Mouse (Mus musculus) gastrocnemius, postnatal 4 days (tissue): ENCODE results near the gene Rasgrp1. TPM values are rescaled to one million over a fixed set of nuclear protein-coding genes. Genes with fewer than 3 reads are reported as not detected.
A peak's percentile ranks its signal among the peaks of the same experiment; 100 is the strongest.

Experiments used
- DNase-seq, 2 experiments: peaks; one replicate each; pipeline ENCODE4 v3.0.0; 2021 to 2022; ENCODE audit warnings: low spot score in 2 of 2, mixed read lengths in 2 of 2
- long read RNA-seq, 2 experiments: library from polyadenylated mRNA; stranded (forward); transcript quantifications; one replicate each; pipeline ENCODE4 v2.0.0; 2021
- total RNA-seq, 2 experiments: library from RNA; stranded (reverse); gene quantifications; 2 replicates each; pipeline ENCODE4 v1.2.3; 2021

Rasgrp1 gene
- under 1 TPM; 0.61 to 0.73 TPM for total RNA-seq
- long read RNA-seq, experiment 1, full-length matches to known transcripts, result 1 of 2 reads
- long read RNA-seq, experiment 1, partial matches to known transcripts, result 1 of 2 reads
- long read RNA-seq, experiment 1, other reads (novel, unspliced or antisense), result 0 of 2 reads
- long read RNA-seq, experiment 2, result 0 reads

DNA sequence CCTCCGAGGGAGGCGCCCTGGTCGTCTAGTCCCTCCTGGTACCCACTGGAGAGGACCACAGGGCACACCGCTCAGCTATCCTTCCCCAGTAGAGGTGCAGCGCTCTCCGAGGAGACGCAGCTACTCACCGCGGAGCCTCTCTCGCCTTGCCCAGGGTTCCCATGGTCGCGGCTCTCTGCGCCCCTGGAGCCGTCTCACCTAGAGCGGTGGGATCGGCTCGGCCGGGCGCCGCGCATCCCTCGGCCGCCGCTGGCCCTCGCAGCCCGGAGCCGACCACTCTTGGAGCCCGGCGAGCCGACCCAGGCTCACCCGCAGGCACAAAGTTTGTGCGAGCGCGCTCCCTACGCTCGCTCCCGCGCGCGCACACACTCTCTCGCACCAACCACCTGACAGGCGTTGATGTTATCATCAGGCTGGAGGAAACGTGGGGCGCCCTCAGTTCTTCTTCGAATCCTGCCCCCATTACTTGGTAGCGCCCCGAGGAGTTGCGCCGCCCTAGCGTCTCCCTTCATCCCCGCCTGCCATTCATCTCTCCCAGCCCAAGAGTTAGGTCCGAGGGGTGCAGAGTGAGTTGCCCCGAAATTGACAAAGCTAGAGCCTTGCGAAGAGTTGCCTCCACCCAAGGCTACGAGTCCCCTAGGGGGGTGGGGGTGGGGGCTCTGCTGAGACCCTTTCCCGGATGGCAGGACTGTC is at the start of gene Rasgrp1:
Rasgrp1 (minus strand) TSS at position 455 of the 693 bp plus-strand sequence.
- DNase-seq, result peak in 1 of 2 experiments; percentile 19

DNA sequence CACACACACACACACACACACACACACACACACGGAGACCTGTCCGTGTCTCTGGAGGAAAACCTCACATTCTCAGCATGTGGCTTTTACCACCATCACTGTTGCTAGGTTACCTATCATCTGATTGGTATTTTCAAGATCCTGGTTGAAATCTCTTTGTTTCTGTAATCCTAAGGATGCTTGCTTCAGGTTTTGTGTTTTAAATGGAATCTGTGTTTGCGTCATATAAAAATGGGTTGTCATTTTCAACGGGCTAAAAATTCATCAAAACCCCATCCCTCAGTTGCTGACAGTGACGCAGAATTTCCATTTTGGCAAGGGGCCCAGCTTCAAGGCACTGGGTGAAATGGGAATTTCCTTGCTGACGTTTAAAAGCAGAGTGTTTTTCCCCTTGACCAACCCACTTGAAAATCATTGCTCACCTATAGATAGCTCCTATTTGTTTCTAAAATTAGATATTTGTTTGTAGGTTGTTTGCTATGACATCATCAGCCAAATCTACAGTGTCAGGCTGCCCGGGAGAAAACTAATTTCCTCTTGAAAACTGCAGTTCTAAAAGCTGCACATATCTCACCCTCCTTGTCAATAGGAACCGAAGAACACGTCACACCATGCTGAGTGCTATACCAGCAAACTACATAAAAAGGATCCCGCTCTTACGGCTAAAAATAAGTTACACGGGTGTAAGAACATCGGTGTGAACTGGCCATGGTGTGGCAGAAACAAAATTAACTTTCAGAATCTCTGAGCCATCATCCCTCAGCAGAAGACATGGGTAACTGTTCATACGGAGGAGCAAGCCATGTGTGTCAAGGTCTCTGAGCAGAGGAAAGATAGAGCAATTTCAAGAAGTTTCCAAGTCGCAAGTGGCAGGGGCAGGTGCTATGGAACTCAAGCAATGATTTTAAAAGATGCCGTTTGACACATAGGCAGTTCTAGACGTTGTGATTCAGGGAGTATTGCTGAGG is 47.4 kb upstream of the Rasgrp1 start:
- DNase-seq, result no peak

DNA sequence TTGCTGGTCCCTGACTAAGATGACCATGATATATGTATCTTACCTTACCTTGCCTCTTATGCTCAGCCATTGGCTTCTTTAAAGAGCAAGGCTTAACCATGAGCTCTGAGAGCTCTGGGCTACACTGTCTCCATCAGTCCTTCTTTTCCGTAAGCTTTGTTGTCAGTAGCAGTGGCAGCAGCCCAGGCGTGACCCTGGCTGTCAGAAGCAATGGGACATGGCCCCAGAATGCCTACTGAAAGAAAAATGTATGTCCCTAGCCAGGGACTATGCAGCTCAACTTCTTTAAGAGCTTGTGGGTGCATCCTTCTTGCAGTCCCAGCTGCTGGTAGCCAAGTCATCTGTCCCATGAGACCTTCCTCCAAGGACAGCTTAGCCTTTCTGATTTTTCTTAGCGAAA is 46.7 kb upstream of the Rasgrp1 start:
- DNase-seq, result no peak

DNA sequence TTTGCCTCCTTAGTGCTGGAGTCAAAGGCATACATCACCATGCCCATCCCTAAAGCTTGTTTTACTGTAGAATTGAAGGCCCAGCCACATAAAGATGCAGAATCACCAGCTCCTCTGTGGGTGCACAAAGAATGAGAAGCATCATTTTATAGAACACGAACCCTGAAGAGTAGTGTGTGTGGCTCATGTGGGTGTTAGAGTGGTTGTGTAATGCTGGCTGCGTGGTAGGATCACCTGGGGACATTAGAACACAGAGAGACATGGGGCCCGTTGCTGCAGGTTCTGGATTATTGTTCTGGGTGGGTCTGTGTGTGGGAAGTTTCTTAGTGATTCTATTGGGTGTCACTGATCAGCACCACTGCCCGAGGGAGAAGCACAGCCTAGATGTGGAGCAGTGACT is 45.3 kb upstream of the Rasgrp1 start:
- DNase-seq, result no peak

DNA sequence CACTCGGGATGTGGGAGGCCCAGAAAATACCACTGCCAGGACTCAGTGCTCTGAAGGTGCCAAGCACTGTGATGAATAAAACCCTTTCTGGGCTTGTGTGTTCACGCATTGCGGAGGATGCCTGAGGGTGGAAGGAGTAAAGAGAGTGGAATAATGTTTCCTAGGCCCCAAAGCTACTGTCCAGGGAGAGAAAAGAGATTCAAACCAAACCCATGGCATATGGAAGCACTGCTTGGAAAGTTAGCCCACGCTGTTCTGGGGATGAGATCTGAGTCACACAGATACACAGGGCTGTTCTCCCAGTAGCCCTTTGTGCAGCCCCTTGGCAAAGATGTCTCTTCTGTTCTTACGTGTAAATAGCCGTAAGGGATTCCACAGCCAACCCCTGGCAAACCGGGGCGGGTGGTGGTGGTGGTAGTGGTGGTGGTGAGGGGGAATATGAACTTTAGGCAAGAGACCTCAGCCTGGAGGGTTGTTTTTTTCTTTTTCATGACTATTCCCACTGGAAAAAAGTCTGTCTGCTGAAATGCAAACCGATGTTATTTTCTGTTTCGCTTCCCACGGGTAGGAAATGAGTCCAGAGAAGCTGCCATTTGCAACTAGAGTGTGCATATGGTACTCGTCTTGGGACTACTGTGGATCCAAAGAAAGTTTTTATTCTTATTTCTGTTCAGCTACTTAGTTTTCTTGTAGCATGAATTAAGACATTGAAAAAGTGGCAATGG is 44.3 kb upstream of the Rasgrp1 start:
- no peak for DNase-seq

DNA sequence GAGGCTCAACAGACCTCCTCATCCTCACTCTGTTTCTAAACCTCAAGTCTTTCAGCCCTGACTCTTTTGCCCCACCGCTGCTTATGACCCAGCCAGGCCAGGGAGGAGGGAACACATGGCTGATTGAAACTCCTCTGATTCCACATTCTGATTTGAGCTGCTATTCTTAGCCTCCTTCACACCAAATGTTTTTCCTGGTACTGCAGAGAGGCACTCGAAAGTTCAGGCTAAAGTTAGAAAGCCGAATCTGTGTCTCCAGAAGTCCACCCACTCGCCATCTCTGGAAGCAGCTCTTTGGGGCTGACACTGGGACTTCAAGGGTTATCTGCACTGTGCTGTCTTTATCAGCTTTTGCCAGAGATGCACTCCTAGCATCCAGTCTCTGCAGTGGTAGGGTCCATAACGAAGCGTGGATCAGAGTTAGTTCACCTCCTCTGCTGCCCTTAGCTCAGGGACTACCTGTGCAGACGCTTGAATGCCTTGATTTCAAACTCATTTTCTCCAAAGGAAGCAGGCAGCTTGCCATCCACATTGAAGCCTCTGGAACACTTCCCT is 43.3 kb upstream of the Rasgrp1 start:
- DNase-seq, result no peak

DNA sequence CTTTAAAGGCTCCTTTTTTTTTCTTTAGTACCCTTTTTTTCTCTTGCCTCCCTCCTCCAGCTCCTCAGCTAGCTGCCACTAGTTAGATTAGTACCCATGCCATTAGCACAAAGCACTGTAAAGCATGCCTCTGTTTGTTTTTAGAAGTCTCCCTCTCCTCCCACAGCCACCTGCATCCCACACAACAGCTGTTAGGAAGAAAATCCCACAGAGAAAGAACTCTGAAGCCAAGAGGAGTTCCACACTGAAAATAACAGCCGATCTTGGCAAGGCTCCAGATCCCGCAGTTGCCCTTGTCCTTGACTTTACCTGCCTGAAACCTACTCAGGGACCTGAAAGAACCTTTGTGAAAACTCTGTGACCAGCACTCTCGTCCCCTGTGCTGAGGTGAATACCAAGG is 38.5 kb upstream of the Rasgrp1 start:
- DNase-seq, result no peak

DNA sequence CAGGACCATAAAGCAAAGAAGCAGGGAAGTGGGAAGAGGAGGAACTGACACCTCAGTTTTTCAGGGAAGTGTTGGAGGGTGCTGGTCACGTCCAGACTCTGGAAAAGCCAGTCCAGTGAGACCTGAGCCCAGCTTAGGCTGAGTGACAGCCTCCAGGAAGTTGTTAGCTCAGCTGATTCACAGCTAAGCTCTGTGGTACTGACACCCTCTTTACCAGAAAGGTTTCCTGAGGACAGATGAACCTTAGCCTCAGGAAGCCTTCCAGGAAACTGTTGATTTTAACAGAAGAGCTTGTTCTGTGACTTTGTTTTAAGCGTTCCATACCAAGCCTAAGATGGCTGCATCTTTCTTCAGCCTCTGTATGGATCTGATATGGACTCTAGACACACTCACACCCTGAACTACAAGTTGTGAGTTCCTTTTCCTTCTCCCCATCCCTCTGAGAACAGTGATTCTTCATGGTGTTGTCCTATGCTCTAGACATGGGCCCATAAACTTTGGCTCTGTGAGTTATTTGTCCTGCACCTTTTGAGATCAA is 31.6 kb upstream of the Rasgrp1 start:
- no peak for DNase-seq

DNA sequence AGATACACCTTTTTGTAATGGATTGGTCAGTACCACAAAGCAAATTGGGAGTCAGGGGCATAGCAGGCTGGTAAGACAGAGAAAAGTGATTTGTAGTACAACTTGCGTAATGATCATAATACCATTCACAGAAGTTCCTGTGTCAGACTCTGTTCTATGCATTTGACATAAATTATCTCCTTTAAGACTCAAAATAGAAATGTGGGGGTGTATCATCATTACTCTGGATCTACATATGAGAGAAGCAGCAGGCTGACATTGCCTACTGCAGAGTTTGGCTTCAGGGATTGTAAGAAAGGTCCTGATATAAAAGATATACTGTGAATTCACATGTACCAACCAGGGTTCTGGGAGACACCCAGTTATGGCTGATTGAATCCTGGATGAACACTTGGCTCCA is 28.9 kb upstream of the Rasgrp1 start:
- no peak for DNase-seq

DNA sequence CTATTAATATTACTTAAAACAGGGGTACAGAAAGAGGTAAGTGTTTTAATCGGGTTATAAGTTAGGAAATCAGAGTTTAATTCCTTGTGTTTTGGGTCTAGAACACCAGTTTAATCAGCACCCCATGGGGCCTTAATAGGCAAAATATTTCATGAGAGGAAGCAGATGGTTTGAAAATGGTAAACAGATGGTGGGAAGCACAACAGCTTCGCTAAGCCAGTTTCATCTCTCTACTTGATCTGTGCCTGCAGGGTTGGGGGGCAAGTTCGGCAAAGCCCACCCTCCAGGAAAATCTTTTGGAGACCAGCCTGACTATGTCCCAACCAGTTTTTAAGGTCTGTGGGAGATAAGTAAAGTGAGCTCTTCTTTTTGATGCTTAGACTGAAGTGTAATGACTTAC is 23.7 kb upstream of the Rasgrp1 start:
- DNase-seq, result no peak

DNA sequence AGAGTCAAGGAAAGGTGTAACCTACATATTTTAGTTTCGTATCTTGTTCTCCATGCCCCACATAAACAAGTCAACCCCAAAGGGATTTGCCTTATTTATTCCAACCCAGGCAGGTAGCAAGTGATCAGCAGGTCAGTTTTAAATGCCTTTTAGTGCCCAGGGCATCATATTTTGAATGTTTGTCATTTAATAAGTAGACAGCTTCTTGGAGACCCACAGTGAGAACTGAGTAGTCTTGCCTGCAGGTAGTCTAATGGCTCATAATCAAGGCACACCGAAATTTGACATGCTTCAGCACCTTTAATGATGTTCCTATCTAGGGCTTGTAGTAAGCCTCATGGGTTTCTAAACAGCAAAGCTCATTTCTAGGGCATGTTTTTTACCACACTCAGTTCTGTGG is 21.3 kb upstream of the Rasgrp1 start:
- DNase-seq, result no peak

DNA sequence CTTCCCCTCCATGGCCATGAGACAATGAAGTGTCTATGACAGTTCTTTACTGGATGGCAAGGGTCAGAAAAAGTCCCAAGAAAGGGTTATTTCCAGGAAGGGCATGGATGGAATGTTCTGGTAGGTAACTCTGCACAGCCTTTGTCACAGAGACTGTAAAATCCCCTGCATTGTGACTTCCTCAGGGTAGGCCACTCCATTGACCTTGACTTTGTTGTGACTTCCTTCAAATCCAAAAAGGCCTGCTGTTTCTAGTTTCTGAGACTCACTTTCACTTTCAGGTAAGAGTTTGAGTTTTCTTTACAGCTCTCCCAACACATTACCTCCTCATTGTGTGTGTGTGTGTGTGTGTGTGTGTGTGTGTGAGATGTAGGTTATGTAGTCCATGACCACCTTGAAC is 15.1 kb upstream of the Rasgrp1 start:
- no peak for DNase-seq

DNA sequence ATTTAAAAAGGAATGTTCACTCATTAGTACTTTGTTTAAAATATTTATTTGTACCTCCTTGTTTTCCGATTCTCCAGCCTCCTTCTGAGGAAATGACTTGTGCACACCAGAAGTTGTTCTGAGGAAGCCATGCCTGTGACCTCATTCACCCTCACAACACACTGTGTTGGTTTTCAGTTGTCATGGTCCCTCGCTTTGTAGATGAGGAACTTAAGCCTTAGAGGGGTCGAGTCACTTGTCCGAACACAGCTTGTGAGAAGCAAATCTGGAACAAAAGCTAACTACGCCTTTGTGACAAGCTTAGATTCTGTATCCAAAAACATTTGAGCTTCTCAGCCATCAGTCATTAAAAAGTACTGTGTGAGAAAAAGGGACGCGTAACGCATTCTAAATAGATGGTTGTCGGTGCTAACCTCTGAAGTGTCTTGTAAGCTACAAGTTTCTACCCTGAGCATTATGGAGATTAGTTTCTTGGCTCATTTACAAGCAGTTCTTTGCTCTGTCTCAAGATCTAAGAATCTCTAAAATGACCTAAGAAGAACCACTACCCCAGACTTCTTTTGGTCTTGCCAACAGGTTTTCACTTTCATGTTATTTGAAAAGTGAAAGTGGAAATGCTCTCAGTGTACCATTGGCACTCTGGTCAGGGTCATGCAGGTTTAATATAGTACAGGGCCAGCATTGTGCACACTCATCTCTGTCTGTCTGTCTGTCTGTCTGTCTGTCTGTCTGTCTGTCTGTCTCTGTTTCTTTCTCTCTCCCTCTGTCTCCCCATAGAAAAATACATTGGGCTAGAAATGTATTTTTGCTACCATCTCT is 9.7 kb upstream of the Rasgrp1 start:
- DNase-seq, result no peak

DNA sequence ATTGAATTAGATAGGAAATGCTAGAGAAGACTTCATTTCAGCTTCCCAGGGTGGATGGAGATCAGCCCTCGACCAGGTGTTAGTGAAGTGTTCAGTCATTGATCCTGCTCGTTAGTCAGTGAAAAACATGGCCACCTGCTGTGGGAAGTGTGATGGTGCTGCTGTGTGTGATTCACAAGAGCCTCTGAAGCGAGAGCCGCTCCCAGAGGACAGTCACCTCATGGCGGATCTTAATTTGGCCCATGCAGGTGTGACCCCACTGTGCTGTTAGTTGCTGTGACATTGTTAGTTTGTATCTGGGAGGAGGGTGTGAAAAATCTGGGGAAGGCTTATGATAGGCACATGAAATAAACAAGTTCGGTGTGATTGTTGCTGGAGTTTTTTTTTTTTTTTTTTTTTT is 7.3 kb upstream of the Rasgrp1 start:
- DNase-seq, result no peak

DNA sequence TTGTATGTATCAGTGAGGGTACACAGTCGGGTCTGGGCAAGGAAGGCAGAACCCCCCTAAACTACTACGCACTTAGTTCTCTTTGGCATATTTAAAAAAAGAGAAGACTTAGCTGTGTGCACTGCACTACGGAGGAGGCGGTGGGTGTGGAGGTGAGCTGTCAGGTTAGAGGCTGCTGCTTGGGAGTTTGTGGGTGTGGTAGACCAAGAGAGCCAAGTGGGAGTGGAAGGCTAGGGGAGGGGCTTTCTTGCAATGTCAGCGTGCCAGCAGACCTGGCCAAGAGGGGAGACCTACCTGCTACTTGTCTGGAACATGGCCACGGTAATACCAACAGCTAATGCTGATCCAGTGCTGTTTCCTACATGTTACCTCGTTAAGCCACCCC is 431 bp upstream of the Rasgrp1 start:
- DNase-seq, result no peak

DNA sequence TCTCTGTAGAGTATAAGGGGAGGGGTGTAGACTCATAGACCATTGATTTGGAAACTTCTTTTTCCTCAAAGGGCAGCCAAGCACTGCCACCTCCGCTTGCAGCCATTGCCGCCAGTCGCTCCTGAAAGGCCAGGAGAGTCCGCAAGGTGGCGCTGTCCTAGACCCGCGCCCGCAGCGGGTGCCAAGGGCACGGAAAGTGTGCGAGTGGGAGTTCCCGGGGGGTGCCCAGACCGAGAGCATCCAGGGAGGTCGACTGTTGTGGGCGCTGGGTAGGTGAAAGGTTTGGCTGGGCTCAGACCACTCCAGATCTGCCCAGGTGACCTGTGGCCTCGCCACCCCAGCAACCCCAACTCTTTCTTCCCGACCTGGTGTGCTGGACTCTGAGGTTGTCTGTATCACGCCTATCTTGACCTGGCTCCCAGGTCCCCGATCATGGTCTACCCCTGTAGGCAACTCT is 683 bp downstream of the Rasgrp1 start:
- DNase-seq, result peak; percentile 35 to 60

DNA sequence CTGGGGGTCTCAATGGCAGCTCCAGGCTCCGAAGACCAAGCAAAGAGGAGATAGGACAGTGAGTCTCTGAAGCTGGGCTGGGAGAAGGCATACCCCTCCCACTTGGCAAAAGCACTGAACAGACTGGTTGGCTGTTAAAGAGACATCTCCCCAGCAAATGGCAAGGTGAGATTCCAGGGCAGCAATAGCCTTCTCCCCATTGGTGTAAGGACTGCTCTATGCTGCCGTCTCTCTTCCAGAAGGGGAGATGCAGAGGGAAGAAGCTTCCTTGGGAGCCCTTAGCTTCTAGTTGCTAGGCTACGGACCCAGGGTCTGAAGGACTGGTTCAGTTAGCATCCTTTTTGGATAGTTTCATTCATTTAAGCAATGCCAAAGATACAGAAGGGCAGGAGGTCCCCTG is 4.3 kb downstream of the Rasgrp1 start:
- no peak for DNase-seq

DNA sequence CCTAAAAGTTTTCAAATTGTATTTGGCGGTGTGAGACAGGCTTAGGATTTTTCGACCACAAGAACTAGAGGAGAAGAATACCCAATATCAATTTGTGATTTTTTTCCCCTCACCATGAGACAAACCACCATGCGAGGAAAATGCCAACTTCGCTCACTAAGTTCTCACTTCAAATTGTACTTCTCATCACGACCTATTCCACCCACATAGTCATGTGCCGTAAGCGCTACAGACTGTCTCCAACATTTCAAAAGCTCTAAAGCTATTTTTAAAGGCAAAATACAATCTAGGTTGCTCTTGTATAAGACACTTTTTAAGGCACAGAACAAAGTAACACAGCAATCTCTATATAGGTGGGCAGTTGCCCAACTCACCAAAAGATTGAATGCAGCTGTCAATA is 4.9 kb downstream of the Rasgrp1 start:
- DNase-seq, result no peak

DNA sequence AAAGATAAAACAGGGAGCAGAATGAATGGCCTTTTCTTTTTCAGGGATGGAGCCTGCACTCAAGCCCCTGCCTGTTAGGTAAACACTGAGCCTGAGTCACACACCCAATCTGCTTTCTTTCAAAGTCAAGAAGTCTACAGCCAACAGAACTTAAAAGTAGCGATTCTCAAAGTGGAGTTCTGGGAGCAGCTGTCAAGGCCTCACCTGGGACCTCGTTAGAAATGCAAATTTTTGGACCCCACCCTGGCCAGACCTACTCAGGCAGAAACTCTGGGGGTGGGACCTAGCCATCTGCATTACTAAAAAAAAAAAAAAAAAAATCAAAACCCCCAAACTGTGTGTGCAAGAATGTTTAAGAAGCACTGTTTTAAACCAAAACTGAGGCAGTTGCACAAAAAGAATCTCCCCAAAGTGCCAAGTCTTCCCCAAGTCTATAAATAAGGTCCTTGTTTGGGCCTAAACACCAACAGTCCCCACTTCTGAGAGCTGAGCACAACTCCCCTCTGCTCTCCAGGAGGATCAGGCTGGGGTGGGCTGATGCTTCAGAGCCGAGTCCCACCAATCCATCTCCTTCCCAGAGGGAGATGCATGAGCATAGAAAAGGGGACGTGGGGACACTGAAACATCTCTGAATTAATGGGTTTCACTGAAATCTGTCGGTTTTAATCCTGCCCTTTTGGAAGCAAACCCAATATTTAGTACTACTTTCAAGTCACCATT is 5.7 kb downstream of the Rasgrp1 start:
- DNase-seq, result no peak
